Mouse (Mus musculus) thymus, postnatal 25 days (tissue): ENCODE data around the gene Prr19.
A peak's percentile ranks its signal among the peaks of the same experiment; 100 is the strongest.
"Not testable (repeated sequence)": the region's sequence is repeated elsewhere in the genome, so short reads cannot be mapped to it uniquely, and the experiment has no call there.

Source experiments
- DNase-seq: peaks from one replicate; pipeline ENCODE4 v3.0.0; 2022

Gene Prr19

GRCm38 (mm10) chr7:25301063-25301462 is at the start of gene Prr19:
Gene Prr19 (plus strand): TSS chr7:25301411.
- no peak for DNase-seq

GRCm38 (mm10) chr7:25251822-25252221 is 49.4 kb upstream of the Prr19 start:
- no peak for DNase-seq

- no peak for DNase-seq
These were observed 39.3 kb upstream of the Prr19 start for GRCm38 (mm10) chr7:25261896-25262295.

GRCm38 (mm10) chr7:25263968-25264870 is 37.0 kb upstream of the Prr19 start:
- no peak for DNase-seq

DNA sequence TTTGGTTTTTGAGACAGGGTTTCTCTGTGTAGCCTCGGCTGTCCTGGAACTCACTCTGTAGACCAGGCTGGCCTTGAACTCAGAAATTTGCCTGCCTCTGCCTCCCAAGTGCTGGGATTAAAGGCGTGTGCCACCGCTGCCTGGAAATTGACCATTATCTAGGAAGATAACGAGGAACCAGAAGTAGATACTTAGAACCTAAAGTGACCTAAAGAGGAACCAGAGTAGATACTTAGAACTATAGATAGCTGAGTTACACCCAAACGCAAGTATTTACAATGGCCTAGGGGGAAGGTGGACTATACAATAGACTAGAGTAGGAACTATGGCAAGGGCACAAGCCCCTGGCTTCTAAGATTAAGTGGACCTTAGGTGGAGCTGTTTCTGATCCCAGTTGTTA is 35.5 kb upstream of the Prr19 start:
- DNase-seq = not testable (repeated sequence)

DNA sequence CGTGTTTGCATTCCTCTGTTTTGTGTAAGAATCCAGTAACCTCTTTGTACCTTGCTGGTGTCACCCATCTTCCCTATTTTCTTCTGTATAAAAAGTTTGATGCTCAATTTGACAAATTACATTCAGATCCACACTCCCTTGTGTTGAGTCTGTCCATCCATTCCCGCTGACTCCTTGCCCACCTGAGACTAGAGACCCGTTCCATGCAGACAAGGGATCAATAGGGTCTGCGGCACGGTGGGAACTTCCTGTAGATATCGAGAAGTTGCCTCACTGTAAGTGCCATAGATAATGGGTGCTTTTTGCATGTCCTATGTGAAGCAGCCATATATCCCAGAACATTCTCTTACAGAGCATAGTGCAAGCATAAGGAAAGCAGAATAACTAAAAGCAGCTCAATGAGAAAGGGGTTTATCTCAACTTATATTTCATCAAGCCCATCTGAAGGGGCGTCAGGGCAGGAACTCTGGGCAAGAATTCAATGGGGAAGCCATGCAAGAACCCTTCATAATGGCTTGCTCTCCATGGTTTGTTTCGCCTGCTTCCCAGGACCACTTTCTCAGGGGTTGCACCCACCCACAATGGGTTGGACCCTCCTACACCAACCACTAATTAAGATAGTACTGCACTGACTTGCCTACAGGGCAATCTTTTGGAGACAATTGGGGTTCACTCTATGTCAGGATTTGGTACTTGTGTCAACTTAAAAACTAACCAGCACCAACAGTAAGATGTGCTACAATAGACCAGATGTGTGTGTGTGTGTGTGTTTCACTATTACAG is 34.8 kb upstream of the Prr19 start:
- no peak for DNase-seq

GRCm38 (mm10) chr7:25267301-25267750 is 33.9 kb upstream of the Prr19 start, which contains the start of gene Cic:
Gene Cic (plus strand): TSS chr7:25267704.
- peak; percentile 99 for DNase-seq

GRCm38 (mm10) chr7:25267751-25268463 is 33.3 kb upstream of the Prr19 start:
- peak; percentile 98 for DNase-seq

DNA sequence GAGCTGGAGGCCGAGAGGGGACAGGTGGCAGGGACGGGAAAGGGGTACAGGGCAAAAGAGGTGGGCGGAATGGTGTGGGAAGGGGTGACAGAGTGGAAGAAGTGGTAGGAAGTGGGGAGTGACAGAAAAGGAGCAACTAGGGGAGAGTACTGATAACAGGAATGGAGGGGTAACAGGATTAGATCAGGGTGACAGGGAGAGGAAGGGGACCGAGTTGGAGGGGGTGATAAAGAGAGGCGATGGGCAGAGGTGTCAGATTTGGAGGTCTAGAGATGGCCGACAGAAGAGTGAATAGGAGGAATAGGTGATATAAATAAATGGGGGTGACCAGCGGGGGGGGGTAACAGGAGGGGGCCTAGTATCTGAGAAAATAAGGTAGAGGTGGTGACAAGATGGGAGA is 32.6 kb upstream of the Prr19 start:
- DNase-seq = no peak

DNA sequence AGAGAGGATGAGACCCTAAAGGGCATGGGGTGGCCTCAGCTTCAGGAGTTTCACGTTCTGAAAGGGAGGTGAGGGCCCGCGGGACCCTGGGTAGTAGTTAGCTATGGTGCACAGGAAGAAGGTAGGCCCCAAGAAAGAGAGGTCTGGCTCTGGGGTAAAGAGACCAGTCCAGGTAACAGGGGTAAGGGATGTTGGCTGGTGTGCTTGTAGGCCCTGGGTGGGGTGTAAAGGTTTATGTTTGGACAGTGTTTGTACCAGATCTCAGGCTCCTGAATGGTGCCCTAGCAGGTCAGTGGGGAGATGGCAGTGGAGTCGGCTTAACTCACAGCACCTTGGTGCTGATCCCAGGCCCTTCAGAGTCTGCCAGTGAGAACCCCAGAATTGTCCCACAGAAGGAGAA is 32.2 kb upstream of the Prr19 start:
- DNase-seq = peak; percentile 47

DNA sequence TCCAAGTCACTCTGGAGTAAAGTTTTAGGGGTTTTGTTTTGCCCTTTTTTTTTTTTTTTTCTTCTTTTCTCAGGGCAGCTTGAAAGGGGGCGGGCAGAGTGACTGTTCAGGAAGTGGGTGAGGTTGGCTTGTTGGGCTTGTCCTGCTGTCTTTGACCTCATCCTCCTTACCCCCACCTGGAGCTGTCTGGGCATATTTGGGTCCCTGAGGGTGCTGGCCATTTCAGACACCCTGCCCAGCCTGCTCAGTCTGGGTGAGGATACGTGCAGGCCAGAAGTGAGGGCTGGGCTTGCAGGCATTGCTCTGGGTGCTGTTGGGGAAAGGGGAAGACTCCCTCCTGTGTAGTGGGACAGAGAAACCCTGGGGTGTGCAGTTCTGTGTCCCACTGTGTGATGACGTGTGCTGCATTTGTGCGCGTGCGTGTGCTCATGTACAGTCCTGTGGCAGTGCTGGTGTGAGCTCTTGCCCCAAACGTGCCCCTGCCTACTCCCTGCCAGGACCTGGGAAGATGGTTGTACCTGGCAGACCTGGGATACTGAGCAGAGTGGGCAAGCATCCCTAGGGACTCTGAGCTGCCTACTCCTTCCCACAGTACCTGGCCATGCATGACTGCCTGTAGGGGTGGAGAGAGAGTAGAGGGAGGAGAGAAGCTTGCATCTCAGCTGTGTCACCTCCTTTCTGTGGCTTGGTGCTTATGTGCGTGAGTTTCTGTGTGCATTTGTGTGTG is 31.5 kb upstream of the Prr19 start:
- DNase-seq = peak; percentile 49

- no peak for DNase-seq
These were observed 30.3 kb upstream of the Prr19 start for GRCm38 (mm10) chr7:25270652-25271633.

GRCm38 (mm10) chr7:25271651-25272444 is 29.4 kb upstream of the Prr19 start:
- DNase-seq = no peak

- no peak for DNase-seq
These were observed 28.6 kb upstream of the Prr19 start for GRCm38 (mm10) chr7:25272445-25273258.

DNA sequence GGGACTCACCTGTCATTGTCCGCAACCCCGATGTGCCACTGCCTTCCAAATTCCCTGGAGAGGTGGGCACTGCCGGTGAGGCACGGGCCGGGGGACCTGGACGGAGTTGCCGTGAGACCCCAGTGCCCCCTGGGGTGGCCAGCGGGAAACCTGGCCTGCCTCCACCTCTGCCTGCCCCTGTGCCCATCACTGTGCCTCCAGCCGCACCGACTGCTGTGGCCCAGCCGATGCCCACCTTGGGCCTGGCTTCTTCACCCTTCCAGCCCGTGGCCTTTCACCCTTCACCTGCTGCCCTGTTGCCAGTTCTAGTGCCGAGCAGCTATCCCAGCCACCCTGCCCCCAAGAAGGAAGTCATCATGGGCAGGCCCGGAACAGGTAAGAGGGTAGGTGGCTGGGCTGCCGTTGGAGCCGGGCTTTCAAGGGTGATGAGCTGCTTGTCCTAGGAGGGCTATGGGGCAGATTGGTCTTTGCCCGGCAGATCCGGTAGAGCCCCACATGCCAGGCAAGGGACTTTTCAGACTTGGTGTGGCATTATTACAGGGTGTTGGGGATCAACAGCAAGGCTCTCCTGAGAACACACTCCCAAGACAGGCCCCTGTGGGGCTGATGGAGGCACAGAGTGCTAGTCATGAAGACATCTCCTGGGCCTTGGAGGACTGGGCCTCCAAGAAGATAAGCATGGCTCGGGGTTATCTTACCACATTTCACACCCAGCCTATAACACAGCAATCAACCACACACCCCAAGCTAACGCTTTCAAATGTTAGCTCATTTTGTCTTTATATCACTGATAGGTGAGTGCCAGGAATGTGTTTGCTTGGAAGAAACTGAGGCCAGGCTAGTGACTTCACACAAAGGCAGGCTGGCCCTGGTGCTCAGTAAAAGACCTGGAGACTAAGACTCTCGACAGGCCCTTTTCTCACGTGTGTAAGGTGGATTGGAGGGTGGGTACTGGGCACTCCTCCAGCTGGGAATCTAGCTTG is 27.7 kb upstream of the Prr19 start:
- no peak for DNase-seq

- DNase-seq = peak; percentile 54
These were observed 26.6 kb upstream of the Prr19 start for GRCm38 (mm10) chr7:25274571-25274970.

DNA sequence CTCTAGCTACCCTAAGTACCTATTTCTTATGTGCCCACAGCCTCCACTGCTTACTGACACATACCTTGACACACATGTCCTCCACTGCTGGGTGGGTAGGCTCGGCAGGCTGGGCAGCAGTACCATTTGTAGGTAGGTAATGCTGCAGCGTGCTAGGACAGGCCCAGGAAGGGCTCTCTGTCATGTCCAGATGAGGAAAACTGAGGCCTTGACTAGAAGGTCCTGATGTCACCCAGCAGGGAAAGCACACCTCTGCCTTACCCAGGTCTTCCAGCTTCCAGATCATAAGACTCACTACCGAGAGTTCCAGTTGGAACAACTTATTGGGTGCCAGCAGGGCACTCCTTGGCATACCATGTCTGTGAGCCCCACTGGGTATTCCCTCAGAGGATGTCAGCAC is 26.2 kb upstream of the Prr19 start:
- DNase-seq = no peak
